Mouse (Mus musculus) activated CD4-positive, CD25-positive, alpha-beta regulatory T cell, adult 4 months (primary cell): Measurements from ENCODE around the gene Apba1. TPM values are rescaled to one million over a fixed set of nuclear protein-coding genes. Genes with fewer than 3 reads are reported as not detected.

Source experiments
- ATAC-seq: one replicate; pipeline ENCODE4 v1.8.0; 2017
- polyA plus RNA-seq, 2 experiments: library from polyadenylated mRNA; unstranded; fragments of 100-300 nt; shearing (Covaris generic); gene quantifications; one replicate each; pipeline ENCODE4 v1.2.1; 2017

The Apba1 gene
- polyA plus RNA-seq, 2 experiments from 2014 or later: not detected

- ATAC-seq: no peak
These were observed 48.7 kb downstream of the Apba1 start for GRCm38 (mm10) chr19:23807371-23807770.

- no peak for ATAC-seq
These were observed 50.5 kb downstream of the Apba1 start for GRCm38 (mm10) chr19:23809236-23809635.

- ATAC-seq: no peak
These were observed 51.8 kb downstream of the Apba1 start for GRCm38 (mm10) chr19:23810512-23810911.

DNA sequence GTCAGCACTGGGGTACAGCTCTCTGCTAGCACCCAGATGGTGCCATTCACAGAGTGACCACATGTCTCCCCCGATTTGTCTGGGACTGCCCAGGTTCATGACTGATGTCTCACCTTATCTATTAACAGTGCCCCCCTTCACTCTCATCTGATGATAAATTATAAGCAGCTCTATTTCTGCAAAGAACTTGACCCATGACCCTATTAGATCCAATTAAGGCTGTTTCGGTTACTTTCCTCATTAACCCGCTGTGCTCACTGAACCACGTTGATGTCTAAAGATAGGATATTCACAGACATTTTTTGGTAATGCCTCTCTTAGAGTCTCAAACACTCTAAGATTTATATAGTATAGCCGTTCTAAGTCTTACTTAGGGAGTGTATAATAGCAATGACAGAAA is 52.3 kb downstream of the Apba1 start:
- ATAC-seq: no peak

- no peak for ATAC-seq
These were observed 58.1 kb downstream of the Apba1 start for GRCm38 (mm10) chr19:23816762-23817161.

GRCm38 (mm10) chr19:23817196-23817595 is 58.5 kb downstream of the Apba1 start:
- ATAC-seq: no peak

DNA sequence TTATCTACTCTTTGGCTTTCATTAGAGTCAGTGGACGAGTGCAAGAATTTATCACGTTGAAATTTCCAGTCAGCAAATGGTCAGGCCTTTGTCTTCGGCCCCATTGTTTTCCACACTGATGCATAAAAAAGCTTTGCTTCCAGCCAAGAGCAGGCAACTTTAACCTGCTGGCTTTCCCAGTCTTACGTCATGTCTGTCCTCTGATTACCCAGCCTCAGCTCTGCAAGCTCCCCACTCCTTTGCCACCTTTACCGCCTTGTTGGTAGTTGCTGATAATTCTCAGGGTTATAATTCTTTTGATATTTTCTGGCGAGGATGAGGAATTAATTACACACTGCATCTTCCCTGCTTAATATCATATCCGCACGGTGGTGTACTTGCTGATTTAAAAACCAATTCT is 61.2 kb downstream of the Apba1 start:
- no peak for ATAC-seq

- no peak for ATAC-seq
These were observed 63.8 kb downstream of the Apba1 start for GRCm38 (mm10) chr19:23822497-23822896.

- ATAC-seq: no peak
These were observed 64.8 kb downstream of the Apba1 start for GRCm38 (mm10) chr19:23823533-23823932.

DNA sequence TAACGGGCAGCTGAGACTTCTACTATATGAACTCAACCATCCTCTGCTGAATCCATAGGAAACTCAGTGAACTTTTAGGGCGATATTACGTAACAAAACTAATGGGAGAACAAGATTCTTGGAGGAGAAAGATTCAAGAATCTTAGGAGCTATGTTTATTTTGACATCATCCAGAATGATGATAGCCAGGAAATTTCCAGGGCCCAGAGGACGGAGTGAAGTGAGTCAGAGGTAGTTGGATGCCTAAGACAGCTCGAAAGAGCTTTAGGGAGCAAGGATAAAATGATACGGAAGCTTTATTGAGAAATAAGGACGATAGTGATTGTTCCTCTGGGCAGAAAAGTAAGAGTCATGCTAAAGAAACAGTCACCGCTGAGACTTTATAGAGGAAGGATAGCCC is 67.6 kb downstream of the Apba1 start:
- no peak for ATAC-seq

- no peak for ATAC-seq
These were observed 72.1 kb downstream of the Apba1 start for GRCm38 (mm10) chr19:23830761-23831160.

- ATAC-seq: no peak
These were observed 75.3 kb downstream of the Apba1 start for GRCm38 (mm10) chr19:23833685-23834682.

DNA sequence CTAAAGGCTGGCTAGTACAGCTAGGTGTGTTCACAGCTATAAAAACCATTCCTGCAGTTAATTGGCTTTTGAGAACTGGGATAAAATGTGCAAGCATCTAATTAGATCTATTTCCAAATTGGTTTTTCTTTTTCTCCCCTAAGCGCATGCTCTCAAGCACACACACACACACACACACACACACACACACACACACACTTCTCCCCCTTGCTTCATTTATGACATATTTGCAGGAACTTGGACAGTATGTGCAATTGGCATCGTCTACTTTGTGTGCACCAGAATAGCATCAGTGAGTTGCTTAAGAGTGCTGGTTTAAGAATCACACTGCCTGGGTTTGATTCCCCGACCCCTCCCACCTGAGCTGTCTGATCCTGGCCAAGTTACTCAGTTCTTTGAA is 76.0 kb downstream of the Apba1 start:
- ATAC-seq: no peak

DNA sequence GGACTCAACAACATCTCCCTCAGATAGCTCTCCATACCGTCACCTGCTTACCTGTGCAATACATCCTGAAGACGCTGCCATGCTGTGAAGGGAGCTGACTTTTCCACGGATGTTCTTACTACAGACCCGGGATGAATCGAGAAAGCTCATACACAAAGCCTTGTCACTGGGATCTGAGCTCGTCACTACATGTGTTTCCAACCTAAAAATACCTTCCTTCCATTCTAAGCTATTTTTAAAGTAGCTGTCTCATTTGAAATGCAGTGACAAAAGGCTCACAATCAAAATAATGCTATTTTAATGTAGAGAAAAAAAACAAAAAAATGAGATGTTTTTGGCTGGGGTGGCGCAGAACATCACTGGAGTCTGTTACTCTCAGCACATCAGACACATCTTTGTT is 97.1 kb downstream of the Apba1 start:
- ATAC-seq: no peak

DNA sequence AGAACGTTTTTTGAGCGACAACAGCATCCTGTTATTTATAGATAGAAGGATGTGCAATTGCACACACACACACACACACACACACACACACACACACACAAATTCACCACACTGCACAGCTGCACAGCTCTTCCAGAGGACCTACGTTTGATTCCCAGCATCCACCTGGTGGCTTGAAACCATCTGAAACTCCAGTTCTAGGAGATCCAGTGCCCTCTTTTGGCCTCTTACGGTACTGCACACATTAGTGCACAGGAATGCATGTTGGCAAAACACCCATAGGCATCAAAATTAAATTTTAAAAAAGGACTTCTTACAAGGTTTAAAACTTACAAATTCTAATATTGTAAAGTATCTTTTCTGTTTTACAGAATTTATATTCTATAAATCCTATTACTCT is 99.4 kb downstream of the Apba1 start:
- no peak for ATAC-seq

GRCm38 (mm10) chr19:23858781-23859180 is 100.1 kb downstream of the Apba1 start:
- ATAC-seq: no peak

- ATAC-seq: no peak
These were observed 101.6 kb downstream of the Apba1 start for GRCm38 (mm10) chr19:23860151-23860820.

DNA sequence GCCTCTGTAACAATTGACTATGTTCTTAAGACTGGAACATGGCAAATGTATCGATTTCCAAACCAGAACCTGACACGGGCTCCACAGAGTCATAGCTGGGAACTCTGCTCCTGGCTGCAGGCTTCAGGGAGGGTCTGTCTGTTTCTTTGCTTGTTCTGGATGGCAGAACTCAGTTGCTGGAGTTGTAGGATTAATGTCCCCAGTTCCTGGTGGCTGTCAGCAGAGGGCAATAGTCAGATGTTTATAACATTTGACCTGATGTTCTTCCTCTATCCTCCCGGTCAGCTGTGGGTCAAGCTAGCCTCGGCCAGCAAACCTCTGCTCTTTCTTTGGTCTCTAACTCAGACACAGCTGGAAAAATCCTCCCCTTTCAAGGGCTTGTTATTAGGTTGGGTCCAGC is 104.0 kb downstream of the Apba1 start:
- ATAC-seq: no peak

DNA sequence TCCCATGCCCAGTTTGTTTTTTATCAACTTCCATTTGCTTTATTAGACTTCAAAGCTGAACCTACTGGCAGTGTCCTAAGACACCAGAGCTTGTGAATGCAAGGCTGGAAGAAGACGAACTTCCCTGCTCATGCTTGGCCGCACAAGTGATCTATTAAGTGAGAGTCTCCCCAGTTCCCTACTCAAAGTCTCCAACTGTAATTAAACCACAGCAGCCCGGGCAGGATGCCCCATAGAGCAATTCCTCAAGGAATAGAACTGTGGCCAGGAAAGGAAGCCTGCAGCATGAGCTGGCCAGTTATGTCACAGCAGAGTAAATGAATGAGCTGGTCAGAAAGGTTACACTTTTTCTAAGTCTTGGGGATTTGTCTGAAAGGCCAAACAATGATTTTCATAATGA is 105.3 kb downstream of the Apba1 start:
- no peak for ATAC-seq

DNA sequence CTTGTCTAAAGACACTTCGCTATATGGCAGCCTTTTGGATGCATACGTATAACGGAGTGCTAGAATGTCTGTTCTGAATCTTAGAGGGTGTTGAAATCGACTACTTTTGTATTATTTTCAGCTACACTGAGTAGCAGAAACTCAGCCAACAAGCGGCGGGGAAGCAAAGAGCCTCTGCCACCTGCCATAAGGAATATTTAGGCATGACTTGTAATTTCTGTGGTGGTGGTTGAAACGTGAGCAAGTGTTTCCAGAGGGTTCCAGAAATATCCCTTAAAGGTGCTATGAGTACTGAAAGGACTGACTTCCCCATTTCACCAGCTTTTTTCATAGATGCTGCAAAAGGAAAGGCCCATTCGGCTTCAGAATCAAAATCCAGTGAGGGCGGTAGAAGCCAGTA is 107.4 kb downstream of the Apba1 start:
- ATAC-seq: no peak

DNA sequence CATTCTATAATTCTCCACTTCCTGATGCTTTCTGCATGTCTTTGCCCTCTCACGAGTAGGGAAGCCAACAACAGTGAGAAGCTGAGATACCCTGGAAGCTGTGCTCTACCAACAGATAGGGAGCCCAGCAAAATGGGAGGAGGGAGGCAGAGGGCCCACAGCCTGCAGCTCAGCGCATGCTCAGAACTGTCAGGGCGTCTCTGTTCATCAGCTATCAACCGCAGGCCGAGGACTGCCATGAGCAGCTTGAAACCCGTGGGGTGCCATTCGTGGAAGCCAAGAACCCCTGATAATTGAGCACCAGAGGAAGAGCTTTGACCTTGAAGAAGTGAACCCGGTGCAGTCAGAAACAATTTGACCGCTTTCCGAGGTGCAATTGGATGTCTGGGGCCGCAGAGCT is 108.4 kb downstream of the Apba1 start:
- no peak for ATAC-seq

- no peak for ATAC-seq
These were observed 108.9 kb downstream of the Apba1 start for GRCm38 (mm10) chr19:23867589-23867988.

- ATAC-seq: no peak
These were observed 115.8 kb downstream of the Apba1 start for GRCm38 (mm10) chr19:23874502-23874901.

GRCm38 (mm10) chr19:23875819-23876218 is 117.1 kb downstream of the Apba1 start:
- ATAC-seq: no peak
